Mouse (Mus musculus) lung, adult 2 months (tissue): ENCODE results near the gene Wwc2.

Experiments
- CTCF ChIP-seq: fragments of 200-500 bp; IDR thresholded peaks from 2 replicates; pipeline ENCODE4 v1.5.1; 2011; ENCODE audit warnings: mild to moderate bottlenecking, low read length, control low read depth; ENCODE audit not compliant: insufficient read depth
- POLR2A ChIP-seq: fragments of 200-500 bp; IDR thresholded peaks from 2 replicates; pipeline ENCODE4 v1.6.1; 2011; ENCODE audit warnings: low read depth, mild to moderate bottlenecking, control low read depth, low read length, borderline replicate concordance; ENCODE audit errors: extremely low read depth

DNA sequence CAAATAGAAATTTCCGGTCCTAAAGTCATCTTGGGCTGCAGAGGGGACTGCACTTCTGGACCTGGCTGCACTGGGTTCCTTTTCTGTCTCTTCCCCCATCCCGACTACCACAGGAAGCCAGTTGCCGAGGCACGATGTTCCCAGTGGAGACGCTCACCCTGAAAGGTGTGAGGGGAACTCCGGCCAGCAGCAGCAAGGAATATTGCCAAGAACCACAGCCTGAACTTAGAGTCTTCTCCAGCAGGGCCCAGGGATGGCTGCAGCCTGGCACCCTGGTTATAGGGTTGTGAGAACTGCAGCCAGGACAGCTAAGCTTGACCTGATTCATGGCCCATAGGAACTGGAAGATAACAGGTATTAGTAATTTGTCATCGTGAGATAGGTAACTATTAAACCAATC is 86.7 kb downstream of the Wwc2 start:
- no peak for TF ChIP-seq CTCF
- no peak for TF ChIP-seq POLR2A
